Mouse (Mus musculus) liver (tissue): ENCODE measurements around the gene Pitx3.
"Not testable (repeated sequence)": the region's sequence is repeated elsewhere in the genome, so short reads cannot be mapped to it uniquely, and the experiment has no call there.

Experiments
- DNase-seq: peaks from one replicate; pipeline ENCODE4 v3.0.0-alpha.2; 2020; ENCODE audit warnings: mixed read lengths

Gene Pitx3

DNA sequence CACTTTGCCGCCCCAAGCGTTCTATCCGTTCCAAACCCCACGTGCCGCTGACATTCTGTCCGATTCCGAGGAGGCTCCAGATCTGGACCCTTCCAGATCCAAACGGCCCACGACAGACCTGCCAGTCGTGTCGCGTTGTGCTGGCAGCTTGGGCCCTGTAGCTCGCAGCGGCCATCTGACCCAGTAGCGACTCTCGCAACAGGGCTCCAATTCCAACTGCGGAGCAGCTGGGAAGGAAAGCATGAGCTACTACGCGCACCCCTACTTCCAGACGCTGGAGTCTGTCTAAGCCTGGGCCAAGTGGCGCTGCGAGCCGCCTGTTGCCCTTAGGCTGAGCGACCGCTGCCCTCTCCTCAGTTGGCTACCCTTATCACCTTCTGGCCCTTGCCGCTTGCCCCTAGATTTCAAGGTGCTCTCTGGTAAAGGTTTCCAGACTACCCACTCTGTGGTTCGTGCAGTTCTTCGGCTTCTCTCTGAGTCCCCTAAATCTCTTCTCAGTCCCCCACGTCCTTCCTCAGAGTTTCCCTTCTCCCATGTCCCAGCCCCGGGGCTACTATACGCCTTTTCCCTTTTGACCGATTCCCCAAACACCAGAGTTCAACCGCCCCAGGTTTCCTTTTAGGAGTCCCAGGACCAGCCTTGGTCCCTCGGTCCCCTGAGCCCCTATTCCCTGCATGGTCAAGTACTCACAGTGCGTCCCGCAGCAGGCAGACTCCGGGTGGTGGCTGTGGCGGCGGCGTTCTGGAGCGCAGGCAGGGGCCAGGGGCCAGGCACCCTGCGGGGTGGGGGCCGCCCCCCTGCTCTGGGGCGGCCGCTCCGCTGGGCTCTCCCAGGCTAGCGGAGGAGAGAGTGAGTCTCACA, at the start of gene Pitx3:
TSS of gene Pitx3 (minus strand) at position 816 of the 861 bp plus-strand sequence.
- no peak for DNase-seq

DNA sequence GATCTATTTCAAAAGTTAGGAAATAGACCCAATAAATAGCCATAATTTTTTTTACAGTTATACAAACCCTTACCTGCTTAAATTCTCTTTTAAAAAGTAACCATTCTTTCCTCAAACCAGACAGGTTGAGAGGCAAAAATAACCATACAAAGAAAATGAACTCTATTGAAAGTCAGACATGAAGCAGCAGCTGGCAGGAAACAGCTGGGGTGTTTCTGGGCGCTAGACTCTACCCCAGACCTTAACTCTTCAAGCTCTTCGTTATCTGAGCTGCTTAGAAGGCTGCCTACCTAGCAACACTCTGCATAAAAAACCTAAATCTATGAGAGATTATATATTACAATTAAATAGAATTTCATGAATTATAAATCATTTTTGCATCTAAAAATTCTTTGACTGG, 39.1 kb upstream of the Pitx3 start:
- DNase-seq: no peak

DNA sequence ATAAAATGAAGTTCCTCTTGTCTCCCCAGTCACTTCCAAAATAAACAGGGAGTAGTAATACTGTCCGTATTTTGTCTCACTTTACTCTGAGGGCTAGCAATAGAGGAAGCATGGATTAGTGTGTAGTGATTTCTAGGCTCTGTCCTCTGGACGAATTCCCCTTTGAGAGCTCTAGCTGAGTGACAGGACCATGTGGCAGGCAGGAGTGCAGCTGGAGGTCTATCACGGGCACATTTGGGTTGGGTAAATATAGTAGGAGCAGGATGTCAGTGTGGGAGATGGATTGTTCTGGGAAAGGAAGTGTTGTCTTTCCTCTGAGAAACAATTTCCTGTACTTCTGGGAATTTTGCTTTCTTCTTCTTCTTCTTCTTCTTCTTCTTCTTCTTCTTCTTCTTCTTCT, 38.5 kb upstream of the Pitx3 start:
- DNase-seq: no peak

DNA sequence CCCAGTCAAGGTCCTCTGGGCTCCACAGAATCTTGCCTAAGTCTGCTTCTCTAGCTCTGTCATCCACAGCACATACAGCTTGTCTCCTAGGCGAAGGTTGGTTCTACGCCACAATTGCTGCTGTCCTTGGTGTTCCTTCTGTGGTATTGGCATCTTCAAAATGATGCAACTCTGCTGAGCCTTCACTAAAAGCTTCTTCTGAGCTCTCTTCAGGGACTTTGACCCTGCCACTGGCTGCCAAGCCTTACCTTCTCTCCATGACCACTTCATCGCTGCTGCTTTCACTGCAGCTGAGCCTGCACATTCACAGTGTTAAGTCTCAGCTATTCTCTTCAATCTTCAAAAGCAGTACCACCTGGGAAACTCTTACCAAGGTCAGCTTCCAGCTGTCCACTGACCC, 34.1 kb upstream of the Pitx3 start:
- DNase-seq: no peak

DNA sequence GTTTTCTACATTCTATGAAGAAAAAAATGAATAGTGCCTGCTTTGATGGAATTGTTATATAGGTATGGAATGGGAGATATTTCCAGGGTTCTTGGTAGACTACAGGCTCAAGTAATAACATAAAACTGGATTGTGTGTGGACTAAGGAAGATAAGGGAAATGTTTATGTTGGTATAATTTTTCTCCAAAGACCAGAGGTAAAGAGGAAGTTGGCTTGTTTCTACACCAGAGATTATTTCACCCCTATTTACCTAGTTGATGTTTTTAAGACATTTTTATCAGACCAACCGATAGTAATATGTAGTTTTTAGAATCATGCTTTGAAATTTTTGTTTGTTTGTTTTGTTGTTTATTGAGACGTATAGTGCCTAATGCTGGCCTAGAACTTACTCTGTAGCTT, 32.1 kb upstream of the Pitx3 start:
- DNase-seq: no peak

DNA sequence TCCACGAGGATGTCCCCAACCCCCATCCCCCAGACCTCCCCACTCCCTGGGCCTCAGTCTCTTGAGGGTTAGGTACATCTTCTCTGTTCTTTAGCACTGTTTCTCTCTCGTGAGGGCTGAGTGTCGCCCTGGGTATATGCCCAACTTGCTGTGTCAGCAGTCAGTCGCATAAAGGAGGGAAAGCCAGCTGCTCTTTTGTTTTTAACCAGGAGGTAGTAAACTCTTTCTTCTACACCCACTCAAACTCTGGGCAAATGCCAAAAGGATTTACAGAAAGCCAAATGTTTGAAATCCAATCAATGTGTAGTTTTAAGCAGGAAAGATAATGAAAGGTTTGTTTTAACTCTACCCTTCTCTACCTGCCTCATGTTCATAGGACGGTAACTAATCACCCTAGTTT, 28.9 kb upstream of the Pitx3 start:
- DNase-seq: no peak

DNA sequence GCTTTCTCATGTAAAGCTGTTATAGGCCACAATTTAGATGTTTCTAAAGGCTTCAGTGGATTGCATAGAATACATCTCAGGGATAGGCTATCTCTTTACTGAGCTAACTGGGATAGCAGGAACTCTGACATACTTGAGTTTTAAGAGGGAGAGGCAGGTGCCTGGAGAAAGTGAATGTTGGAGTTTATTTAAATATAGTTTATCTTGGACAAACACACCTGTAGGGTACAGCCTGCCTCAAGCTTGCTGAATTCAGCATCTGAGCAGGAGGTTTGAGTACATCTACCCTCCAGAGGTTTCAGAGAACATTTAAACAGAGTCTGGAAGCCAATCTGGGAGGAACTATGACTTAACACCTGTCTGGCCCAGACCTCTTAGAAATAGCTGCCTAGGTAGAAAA, 27.0 kb upstream of the Pitx3 start:
- DNase-seq: no peak

DNA sequence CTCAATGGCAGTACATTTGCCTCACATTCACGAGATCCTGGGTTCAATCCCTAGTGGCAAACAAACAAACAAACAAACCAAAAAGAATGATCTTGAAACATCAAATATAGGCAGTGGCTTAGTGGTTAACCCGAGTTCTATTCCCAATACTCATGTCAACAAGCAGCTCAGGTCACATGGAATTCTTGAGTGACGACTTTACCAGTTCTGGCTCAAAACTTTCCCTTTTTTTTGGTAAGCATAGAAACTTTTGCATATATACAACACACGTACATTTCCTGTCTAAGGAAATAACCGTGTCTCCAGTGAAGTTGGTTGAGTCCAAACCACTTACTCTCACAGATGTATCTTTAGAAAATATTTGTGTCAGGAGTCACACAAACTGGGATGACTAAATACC, 24.4 kb upstream of the Pitx3 start:
- DNase-seq: no peak

DNA sequence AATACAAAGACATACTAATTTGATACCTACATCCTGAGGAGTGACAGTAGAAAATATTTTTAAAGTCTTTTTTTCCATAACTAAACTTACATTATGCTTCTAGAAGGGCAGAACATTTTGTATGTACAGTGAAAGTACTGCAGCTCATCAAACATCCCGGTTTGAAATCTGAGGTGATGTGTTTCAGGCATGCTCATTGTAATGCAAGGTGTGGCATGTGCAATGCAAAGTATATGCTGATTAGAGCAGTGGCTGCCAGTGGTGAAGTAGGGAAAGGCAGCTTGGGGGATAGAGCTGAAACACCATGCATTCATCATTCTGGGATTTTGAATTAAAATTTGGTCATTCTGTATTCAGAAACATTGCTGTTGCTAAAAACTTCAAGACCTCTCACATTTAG, 21.8 kb upstream of the Pitx3 start:
- no peak for DNase-seq

DNA sequence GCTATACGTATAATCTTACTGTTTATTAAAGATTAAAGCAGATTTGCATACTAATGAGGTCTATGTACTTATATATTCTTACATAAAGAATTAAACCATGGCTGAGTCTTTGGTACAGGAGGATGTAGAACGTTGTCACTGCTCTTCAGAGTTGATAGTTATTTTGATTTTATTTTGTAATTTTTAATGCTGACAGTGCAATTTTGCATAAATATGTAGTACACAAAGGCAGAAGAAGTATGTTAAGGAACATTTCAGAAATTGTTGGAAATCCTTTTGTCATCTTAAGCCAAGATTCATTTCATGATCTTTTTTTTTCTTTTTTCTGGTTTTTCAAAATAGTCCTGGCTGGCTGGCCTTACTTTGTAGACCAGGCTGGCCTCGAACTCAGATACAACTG, 21.3 kb upstream of the Pitx3 start:
- DNase-seq: no peak

DNA sequence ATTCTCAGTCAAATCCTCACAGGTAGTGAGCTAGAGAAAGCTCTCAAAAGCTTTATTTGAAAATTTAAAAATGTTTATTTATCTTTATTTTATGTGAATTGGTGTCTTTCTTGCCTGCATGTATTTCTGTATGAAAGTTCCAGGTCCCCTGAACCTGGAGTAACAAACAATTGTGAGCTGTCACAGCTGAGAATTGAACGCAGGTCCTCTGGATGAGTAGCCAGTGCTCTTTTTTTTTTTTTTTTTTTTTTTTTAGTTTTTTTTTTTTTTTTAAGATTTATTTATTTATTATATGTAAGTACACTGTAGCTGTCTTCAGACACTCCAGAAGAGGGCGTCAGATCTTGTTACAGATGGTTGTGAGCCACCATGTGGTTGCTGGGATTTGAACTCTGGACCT, 19.0 kb upstream of the Pitx3 start:
- DNase-seq: not testable (repeated sequence)

DNA sequence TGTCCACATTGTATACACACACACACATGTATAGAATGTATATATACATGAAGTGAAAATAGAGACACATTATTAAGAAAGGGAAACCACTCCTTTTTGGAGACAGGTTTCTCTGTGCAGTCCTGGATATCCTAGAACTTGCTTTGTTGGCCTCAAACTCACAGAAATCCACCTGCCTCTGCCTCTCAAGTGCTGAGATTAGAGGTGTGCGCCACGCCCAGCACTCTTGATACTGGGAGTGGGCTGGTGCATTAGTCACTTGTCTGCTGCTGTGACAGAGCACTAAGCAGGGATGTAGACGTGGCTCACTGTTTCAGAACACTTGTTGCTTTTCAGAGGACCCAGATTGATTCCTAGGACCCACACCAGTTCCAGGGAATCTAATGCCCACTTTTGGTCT, 17.8 kb upstream of the Pitx3 start:
- no peak for DNase-seq

DNA sequence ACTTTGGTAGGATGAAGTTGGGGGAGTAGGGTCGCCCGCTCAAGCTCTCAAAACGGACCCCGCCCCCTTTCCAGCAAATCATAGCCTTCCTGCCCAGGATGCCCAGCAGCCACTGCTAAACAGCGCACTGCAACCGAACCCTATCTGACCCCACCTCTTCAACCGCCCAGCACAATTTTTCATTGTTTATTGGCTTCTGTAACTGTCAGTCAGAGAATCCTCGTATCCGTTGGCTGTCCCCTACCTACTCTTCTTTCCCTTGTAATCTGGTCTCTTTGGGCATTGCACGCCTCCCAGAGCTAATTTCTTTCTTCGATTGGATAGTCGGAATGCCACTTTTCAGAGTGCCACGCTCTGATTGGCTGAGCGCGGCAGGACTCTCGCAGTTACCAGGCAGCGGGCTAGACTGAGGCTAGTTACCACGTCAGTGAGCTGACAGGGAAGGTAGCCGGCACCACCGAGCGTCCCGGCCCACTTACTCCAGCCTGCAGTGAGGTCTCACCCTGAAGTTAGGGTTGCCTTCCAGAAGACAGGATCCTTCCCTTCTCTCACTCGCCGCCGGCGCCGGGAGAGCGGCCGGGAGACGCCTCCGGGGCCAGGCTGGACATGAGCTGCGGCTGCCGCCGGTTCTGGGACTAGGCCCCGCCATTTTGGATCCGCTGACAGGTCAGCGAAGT, 4.1 kb upstream of the Pitx3 start, which contains the start of gene Gbf1:
TSS of gene Gbf1 (plus strand) at position 383 of the 677 bp plus-strand sequence.
- peak; percentile 92 for DNase-seq

DNA sequence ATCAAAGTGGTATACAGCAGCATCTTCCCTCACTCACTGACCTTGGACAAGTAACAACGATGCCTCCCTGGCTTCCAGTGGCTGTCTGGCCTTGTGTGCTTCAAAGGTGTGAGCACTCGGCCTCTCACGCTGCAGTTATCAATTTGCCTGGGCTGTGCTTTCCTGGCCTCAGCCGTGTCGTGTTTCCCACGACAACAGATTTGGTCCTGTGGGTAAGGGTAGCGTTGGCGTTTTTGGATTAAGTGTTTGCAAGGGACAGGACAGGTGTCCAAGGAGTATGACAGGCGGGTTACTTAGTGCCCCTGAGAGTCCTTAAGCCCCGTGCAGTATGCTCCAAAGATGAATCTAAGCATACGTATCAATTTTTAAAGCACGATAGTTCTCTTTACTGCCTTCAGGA, 965 bp upstream of the Pitx3 start:
- DNase-seq: no peak

DNA sequence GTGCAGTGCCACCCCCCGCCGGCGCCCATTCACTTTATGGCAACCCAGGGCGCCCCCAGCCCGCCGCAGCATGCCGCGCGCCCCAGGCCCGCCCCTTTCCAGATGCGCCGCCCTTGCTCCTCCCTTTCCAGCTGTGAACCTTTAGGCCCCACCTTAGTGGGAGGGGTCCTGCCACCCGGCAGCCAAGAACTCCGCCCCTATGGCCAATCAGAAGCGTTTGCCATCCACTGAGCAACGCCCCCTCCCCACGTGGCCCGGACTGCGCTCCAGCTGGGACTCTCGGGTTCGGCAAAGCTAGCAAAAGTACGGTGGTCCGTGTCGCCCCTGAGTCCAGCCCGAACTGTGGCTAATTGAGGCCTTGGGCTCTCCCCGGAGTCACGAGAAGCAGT, 240 bp upstream of the Pitx3 start:
- peak; percentile 90 for DNase-seq

DNA sequence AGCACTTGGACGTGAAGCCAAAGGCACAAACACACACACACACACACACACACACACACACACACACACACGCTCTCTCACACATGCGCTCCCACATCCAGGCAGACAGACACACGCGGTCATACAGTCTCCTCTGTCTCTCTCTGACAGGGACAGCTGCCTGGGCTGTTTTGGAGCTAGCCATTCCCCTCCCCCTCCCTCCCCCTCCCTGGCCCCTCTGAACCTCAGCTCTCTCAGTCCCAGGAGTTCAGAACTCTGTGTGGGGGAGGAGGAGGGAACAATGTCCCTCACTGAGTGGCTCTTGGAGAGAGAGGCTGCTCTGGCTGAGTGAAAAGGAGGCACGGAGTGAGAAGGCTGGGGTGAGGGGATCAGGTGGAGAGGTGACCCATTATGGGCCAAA, 7.0 kb downstream of the Pitx3 start:
- peak; percentile 16 for DNase-seq

DNA sequence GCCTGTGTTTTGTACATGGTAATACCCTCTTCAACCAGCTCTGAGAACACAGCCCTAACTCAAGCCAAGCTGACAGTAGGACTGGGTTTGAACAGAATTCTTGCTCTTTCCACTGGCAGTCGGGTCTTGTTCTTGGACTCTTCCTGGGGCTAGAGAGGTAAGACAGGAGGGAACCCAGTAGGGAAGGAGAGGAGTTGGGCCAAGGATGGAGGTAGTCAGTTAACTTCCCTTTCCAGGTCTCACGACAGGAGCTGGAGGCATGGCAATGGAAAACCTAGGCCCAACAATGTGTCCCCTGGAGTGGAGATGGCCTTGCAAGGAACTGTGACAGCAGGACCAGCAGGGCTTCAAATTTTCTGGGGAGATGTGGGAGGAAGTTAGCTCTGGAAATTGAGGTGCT, 7.8 kb downstream of the Pitx3 start:
- no peak for DNase-seq

DNA sequence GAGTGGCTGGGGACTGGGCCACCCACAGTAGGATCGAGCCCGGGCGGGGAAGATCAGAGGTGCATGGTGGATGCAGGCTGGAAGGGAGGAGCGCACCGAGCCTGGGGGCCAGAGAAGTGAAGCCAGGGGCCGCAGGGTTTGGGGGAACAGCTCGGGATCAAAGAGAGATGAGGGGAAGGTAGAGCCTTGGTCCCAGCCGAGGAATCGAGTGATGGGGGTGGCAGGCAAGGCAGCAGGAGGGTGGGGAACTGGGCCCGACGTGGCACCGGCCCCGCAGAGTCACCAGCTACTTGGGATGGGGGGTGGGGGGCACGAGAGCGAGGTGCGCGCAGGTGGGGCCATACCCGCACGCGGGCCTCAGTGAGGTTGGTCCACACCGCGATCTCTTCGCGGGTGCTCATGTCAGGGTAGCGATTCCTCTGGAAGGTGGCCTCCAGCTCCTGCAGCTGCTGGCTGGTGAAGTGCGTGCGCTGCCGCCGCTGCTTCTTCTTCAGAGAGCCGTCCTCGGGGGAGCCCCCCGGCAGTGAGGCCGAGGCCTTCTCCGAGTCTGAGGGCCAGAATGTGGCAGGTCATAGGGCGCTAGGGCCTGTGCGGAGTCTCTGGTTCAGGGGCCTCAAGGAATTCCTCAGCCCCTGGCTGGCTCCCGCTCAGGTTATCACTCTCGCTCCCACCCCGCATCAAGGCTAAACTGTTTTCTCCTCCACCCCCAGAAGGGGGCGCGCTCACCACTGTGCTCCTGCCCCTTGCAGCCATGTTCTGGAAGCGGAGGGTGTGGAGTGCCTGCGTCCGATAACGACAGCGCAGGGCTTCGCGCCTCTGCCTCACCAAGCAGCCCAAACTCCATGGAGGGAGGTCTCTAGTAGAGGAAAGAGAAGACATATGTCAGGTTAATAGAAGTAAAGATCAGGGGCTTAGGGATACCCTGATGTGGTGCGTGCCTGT, 11.2 kb downstream of the Pitx3 start:
- peak; percentile 88 for DNase-seq

DNA sequence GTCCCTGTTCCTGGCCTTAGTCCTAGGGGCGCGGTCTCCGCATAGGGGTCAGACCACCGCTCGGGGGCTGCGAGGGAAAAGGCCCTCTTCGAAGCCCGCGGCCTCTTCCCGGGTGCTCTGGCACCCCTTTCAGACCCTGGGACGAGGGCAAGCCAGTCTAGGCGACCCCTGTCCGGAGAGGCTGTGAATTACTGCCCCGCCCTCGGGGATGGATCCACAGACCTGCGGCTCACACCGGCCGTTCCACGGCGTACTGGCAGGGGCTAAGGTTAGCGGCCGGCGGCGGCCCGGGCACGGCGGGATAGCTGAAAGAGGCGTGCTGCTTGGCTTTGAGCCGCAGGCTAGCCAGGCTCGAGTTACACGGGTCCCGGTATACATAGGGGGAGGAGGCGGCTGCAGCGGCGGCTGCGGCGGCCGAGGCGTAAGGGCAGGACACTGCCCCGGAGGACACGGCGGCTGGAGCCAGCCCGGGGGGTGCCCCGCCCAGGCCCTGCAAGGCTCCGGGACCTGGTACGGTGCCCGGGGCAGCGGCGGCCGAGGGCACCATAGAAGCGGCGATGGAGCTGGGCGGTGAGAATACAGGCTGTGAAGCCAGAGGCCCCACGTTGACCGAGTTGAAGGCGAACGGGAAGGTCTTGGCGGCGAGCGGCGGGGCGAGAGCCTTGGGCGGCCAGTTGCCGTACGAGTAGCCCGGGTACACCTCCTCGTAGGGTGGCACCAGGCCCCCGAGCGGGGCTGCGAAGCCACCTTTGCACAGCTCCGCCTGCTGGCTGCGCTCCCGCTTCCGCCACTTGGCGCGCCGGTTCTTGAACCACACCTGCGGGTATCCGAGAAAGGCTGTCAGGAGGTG, 12.1 kb downstream of the Pitx3 start:
- DNase-seq: peak; percentile 74

DNA sequence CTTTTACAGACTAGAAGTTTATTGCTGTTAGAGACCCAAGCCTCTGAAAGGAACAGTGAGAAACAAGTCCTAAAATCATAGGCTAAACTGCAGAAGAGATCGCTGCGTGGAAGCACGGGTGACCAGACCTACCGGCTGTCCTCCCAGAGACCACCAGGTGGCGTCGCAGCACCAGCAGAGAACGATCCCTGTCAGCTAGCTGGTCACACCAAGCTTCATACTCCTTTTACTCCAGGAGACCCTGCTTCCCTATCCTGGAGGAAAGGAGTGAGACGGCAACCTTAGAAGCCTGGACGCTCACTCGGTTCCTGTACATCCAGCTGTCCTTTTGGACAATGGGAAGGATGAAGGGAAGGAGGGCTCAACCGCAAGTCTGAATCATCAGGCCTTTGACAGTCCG, 12.8 kb downstream of the Pitx3 start:
- DNase-seq: peak; percentile 87

DNA sequence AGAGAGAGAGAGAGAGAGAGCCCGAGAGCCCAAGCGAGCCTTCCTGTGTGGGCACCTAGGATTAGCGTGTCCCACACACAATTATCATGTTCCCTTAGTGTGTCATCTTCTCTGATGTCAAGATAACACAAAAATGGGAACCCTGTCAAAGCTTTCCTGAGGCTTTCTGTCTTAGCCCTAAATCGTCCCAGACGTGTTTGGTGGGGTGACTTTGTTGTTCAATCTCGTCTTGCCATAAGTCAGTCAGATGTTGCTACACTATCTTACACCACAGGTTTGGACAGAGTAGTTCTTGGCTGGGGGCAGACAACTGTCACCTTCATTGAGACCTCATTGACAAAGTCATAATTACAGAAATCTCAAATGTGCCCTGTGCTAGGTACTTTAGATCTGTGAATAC, 15.5 kb downstream of the Pitx3 start:
- no peak for DNase-seq
